Mouse (Mus musculus): ENCODE data around the gene Cdon. TPM values are rescaled to one million over a fixed set of nuclear protein-coding genes. Genes with fewer than 3 reads are reported as not detected.
A peak's percentile ranks its signal among the peaks of the same experiment; 100 is the strongest.

Cdon gene
- polyA plus RNA-seq, 1 experiment from 2014 or later, result 10.4 TPM

GRCm38 (mm10) chr9:35482014-35482898 lies 61.3 kb downstream of the Cdon start:
- Histone ChIP-seq H3K36me3 (0 out of 2 replicates have a peak, but pooled peaks cover 3% of the 10 kb centered on the region), H3K4me3 (replicated peaks) (no peak overlapping the region), H3K9ac (no peak overlapping the region), H3K9me3 (no peaks in the 10 kb centered on the region), H3K4me2 (no peak overlapping the region), H3K27me3 (replicated peaks) (no peaks in the 10 kb centered on the region), H3K4me1 (no peaks in the 10 kb centered on the region), H3K27ac (no peak overlapping the region)
- WGBS, result 59% methylated on average over 13 of the region's 13 CpGs
- no peak for ATAC-seq (ENCODE audit: insufficient read depth, low FRiP score, low read depth)

GRCm38 (mm10) chr9:35483949-35484348 lies 63.0 kb downstream of the Cdon start:
- H3K36me3 ChIP-seq, result no peaks in the 10 kb centered on the region
- H3K27me3 ChIP-seq (replicated peaks), result no peaks in the 10 kb centered on the region
- no peak overlapping the region for H3K4me2 ChIP-seq
- no peak overlapping the region for H3K4me3 ChIP-seq (replicated peaks)
- no peak overlapping the region for H3K9ac ChIP-seq
- no peak for ATAC-seq (ENCODE audit: insufficient read depth, low FRiP score, low read depth)
- no peak overlapping the region for H3K27ac ChIP-seq
- H3K4me1 ChIP-seq, result no peaks in the 10 kb centered on the region
- no peaks in the 10 kb centered on the region for H3K9me3 ChIP-seq
- 86% methylated on average over 3 of the region's 3 CpGs for WGBS

GRCm38 (mm10) chr9:35486616-35487015 lies 65.7 kb downstream of the Cdon start:
- H3K27me3 ChIP-seq (replicated peaks), result no peaks in the 10 kb centered on the region
- ATAC-seq (ENCODE audit: insufficient read depth, low FRiP score, low read depth), result no peak
- H3K9ac ChIP-seq, result no peak overlapping the region
- H3K36me3 ChIP-seq, result no peaks in the 10 kb centered on the region
- no peak overlapping the region for H3K27ac ChIP-seq
- H3K4me3 ChIP-seq (replicated peaks), result no peak overlapping the region
- WGBS, result 80% methylated on average over 13 of the region's 13 CpGs
- no peaks in the 10 kb centered on the region for H3K9me3 ChIP-seq
- no peaks in the 10 kb centered on the region for H3K4me1 ChIP-seq
- H3K4me2 ChIP-seq, result no peak overlapping the region

GRCm38 (mm10) chr9:35488496-35488895 lies 67.6 kb downstream of the Cdon start:
- H3K27ac ChIP-seq, result no peak overlapping the region
- no peaks in the 10 kb centered on the region for H3K9me3 ChIP-seq
- H3K36me3 ChIP-seq, result no peaks in the 10 kb centered on the region
- H3K4me3 ChIP-seq (replicated peaks), result no peak overlapping the region
- 78% methylated on average over 4 of the region's 4 CpGs for WGBS
- no peaks in the 10 kb centered on the region for H3K4me1 ChIP-seq
- no peak overlapping the region for H3K4me2 ChIP-seq
- no peak for ATAC-seq (ENCODE audit: insufficient read depth, low FRiP score, low read depth)
- no peaks in the 10 kb centered on the region for H3K27me3 ChIP-seq (replicated peaks)
- no peak overlapping the region for H3K9ac ChIP-seq

GRCm38 (mm10) chr9:35491109-35491866 lies 70.4 kb downstream of the Cdon start:
- no peaks in the 10 kb centered on the region for H3K36me3 ChIP-seq
- no peak overlapping the region for H3K4me3 ChIP-seq (replicated peaks)
- H3K4me2 ChIP-seq, result no peak overlapping the region
- no peaks in the 10 kb centered on the region for H3K4me1 ChIP-seq
- H3K9me3 ChIP-seq, result no peaks in the 10 kb centered on the region
- no peaks in the 10 kb centered on the region for H3K27me3 ChIP-seq (replicated peaks)
- no peak for ATAC-seq (ENCODE audit: insufficient read depth, low FRiP score, low read depth)
- 82% methylated on average over 11 of the region's 11 CpGs for WGBS
- H3K9ac ChIP-seq, result no peak overlapping the region
- no peak overlapping the region for H3K27ac ChIP-seq

GRCm38 (mm10) chr9:35493033-35493732 lies 72.3 kb downstream of the Cdon start:
- Histone ChIP-seq H3K4me1 (no peaks in the 10 kb centered on the region), H3K27ac (no peak overlapping the region), H3K36me3 (no peaks in the 10 kb centered on the region), H3K9me3 (no peaks in the 10 kb centered on the region), H3K4me3 (replicated peaks) (no peak overlapping the region), H3K9ac (no peak overlapping the region), H3K27me3 (replicated peaks) (no peaks in the 10 kb centered on the region), H3K4me2 (no peak overlapping the region)
- WGBS, result 55% methylated on average over 7 of the region's 7 CpGs
- peak; percentile 56; the same call in 1 of the 2 replicates for ATAC-seq (ENCODE audit: insufficient read depth, low FRiP score, low read depth)

GRCm38 (mm10) chr9:35493733-35494092 lies 72.8 kb downstream of the Cdon start:
- H3K27me3 ChIP-seq (replicated peaks), result no peaks in the 10 kb centered on the region
- WGBS, result 62% methylated on average over 4 of the region's 4 CpGs
- no peak overlapping the region for H3K4me3 ChIP-seq (replicated peaks)
- no peaks in the 10 kb centered on the region for H3K4me1 ChIP-seq
- H3K4me2 ChIP-seq, result no peak overlapping the region
- ATAC-seq (ENCODE audit: insufficient read depth, low FRiP score, low read depth), result no peak; the same call in 1 of the 2 replicates
- H3K9me3 ChIP-seq, result no peaks in the 10 kb centered on the region
- H3K9ac ChIP-seq, result no peak overlapping the region
- no peak overlapping the region for H3K27ac ChIP-seq
- no peaks in the 10 kb centered on the region for H3K36me3 ChIP-seq

- H3K9me3 ChIP-seq, result no peaks in the 10 kb centered on the region
- no peak overlapping the region for H3K4me3 ChIP-seq (replicated peaks)
- 57% methylated on average over 4 of the region's 4 CpGs for WGBS
- no peak for ATAC-seq (ENCODE audit: insufficient read depth, low FRiP score, low read depth)
- no peaks in the 10 kb centered on the region for H3K4me1 ChIP-seq
- no peaks in the 10 kb centered on the region for H3K36me3 ChIP-seq
- H3K4me2 ChIP-seq, result no peak overlapping the region
- no peak overlapping the region for H3K9ac ChIP-seq
- no peaks in the 10 kb centered on the region for H3K27me3 ChIP-seq (replicated peaks)
- no peak overlapping the region for H3K27ac ChIP-seq
Observed at GRCm38 (mm10) chr9:35494937-35495336, 74.0 kb downstream of the Cdon start.

- Histone ChIP-seq H3K27me3 (replicated peaks) (no peaks in the 10 kb centered on the region), H3K4me2 (no peak overlapping the region), H3K36me3 (no peaks in the 10 kb centered on the region), H3K4me3 (replicated peaks) (no peak overlapping the region), H3K4me1 (no peaks in the 10 kb centered on the region), H3K27ac (no peak overlapping the region), H3K9me3 (no peaks in the 10 kb centered on the region), H3K9ac (no peak overlapping the region)
- WGBS, result 64% methylated on average over 3 of the region's 3 CpGs
- no peak for ATAC-seq (ENCODE audit: insufficient read depth, low FRiP score, low read depth)
Observed at GRCm38 (mm10) chr9:35495471-35495870, 74.5 kb downstream of the Cdon start.

GRCm38 (mm10) chr9:35499946-35500345 lies 79.0 kb downstream of the Cdon start:
- peaks cover 1% of the 10 kb centered on the region; the same call in 1 of the 2 replicates for H3K36me3 ChIP-seq
- ATAC-seq (ENCODE audit: insufficient read depth, low FRiP score, low read depth), result no peak
- WGBS, result 76% methylated on average over 6 of the region's 6 CpGs

GRCm38 (mm10) chr9:35502361-35503000 lies 81.6 kb downstream of the Cdon start:
- Histone ChIP-seq H3K27me3 (replicated peaks) (no peaks in the 10 kb centered on the region), H3K4me2 (no peak overlapping the region), H3K4me1 (no peaks in the 10 kb centered on the region), H3K4me3 (replicated peaks) (no peak overlapping the region), H3K9me3 (no peaks in the 10 kb centered on the region), H3K27ac (no peak overlapping the region), H3K36me3 (peaks cover 7% of the 10 kb centered on the region; the same call in 1 of the 2 replicates), H3K9ac (no peak overlapping the region)
- 88% methylated on average over 10 of the region's 10 CpGs for WGBS
- no peak for ATAC-seq (ENCODE audit: insufficient read depth, low FRiP score, low read depth)

More at GRCm38 (mm10) chr9:35499946-35500345, 79.0 kb downstream of the Cdon start:
- Histone ChIP-seq H3K4me3 (replicated peaks) (no peak overlapping the region), H3K27me3 (replicated peaks) (no peaks in the 10 kb centered on the region), H3K4me1 (no peaks in the 10 kb centered on the region), H3K27ac (no peak overlapping the region), H3K9ac (no peak overlapping the region), H3K9me3 (no peaks in the 10 kb centered on the region), H3K4me2 (no peak overlapping the region)
